Mouse (Mus musculus) ES-Bruce4 (cell line): ENCODE measurements at regions not wholly inside any gene's neighbourhood (a gene's known extent, or its start where the extent isn't known, plus 50 kb on each side); places are given as distances from the start of the nearest gene placed in this dataset.

Experiments
- H3K27ac ChIP-seq: 2 replicates; pipeline ENCODE4 v1.5.1; 2012; ENCODE audit warnings: low read length, inconsistent platforms; ENCODE audit not compliant: insufficient read depth
- H3K27me3 ChIP-seq: 2 replicates; pipeline ENCODE4 v1.6.1; 2012; ENCODE audit warnings: mild to moderate bottlenecking, low read length, inconsistent platforms; ENCODE audit not compliant: control insufficient read depth, poor library complexity, insufficient read depth, severe bottlenecking
- H3K36me3 ChIP-seq: 2 replicates; pipeline ENCODE4 v1.6.1; 2012; ENCODE audit warnings: inconsistent platforms, mild to moderate bottlenecking, low read length, moderate library complexity; ENCODE audit not compliant: control insufficient read depth, poor library complexity, insufficient read depth, severe bottlenecking
- H3K4me1 ChIP-seq: one replicate; pipeline ENCODE4 v1.8.1; 2011; ENCODE audit warnings: low read length; ENCODE audit not compliant: control insufficient read depth, insufficient read depth
- H3K4me3 ChIP-seq: 2 replicates; pipeline ENCODE4 v1.5.1; 2011; ENCODE audit warnings: low read depth, mild to moderate bottlenecking, low read length
- H3K9ac ChIP-seq: 2 replicates; pipeline ENCODE4 v1.6.1; 2012; ENCODE audit warnings: low read depth, mild to moderate bottlenecking, inconsistent platforms; ENCODE audit not compliant: poor library complexity, severe bottlenecking
- H3K9me3 ChIP-seq: replicated peaks from 2 replicates; pipeline ENCODE4 v1.6.1; 2012; ENCODE audit warnings: mild to moderate bottlenecking, low read length, inconsistent platforms; ENCODE audit not compliant: control insufficient read depth, poor library complexity, insufficient read depth, severe bottlenecking
- CTCF ChIP-seq: IDR thresholded peaks from one replicate; pipeline ENCODE4 v1.8.1; 2011; ENCODE audit warnings: low read depth, low read length
- EP300 ChIP-seq: IDR thresholded peaks from 2 replicates; pipeline ENCODE4 v1.6.1; 2011; ENCODE audit warnings: low read depth, low read length; ENCODE audit not compliant: insufficient read depth
- POLR2A ChIP-seq: IDR thresholded peaks from one replicate; pipeline ENCODE4 v1.8.1; 2011; ENCODE audit warnings: low read length; ENCODE audit not compliant: insufficient read depth

- no peaks in the 10 kb centered on the region for H3K9me3 ChIP-seq
- no peak overlapping the region for H3K9ac ChIP-seq
- H3K27me3 ChIP-seq, result no peaks in the 10 kb centered on the region
- no peaks in the 10 kb centered on the region for H3K4me1 ChIP-seq
- no peak overlapping the region for H3K4me3 ChIP-seq
- no peaks in the 10 kb centered on the region for H3K36me3 ChIP-seq
- no peak overlapping the region for H3K27ac ChIP-seq
- TF ChIP-seq POLR2A, result no peak
- TF ChIP-seq CTCF, result no peak
- TF ChIP-seq EP300, result no peak
Measured at GRCm38 (mm10) chr6:91592651-91593050, 76.9 kb downstream of the Lsm3 start.

GRCm38 (mm10) chr6:91598942-91599341 lies 83.2 kb downstream of the Lsm3 start:
- no peak overlapping the region for H3K4me3 ChIP-seq
- no peaks in the 10 kb centered on the region for H3K9me3 ChIP-seq
- no peaks in the 10 kb centered on the region for H3K4me1 ChIP-seq
- no peak overlapping the region for H3K27ac ChIP-seq
- H3K9ac ChIP-seq, result no peak overlapping the region
- H3K36me3 ChIP-seq, result no peaks in the 10 kb centered on the region
- TF ChIP-seq CTCF, result no peak
- TF ChIP-seq POLR2A, result no peak
- no peak for TF ChIP-seq EP300
- no peaks in the 10 kb centered on the region for H3K27me3 ChIP-seq

GRCm38 (mm10) chr6:91600116-91600515 lies 83.7 kb upstream of the Slc6a6 start:
- Histone ChIP-seq H3K27me3 (no peaks in the 10 kb centered on the region), H3K4me1 (no peaks in the 10 kb centered on the region), H3K9ac (no peak overlapping the region), H3K36me3 (no peaks in the 10 kb centered on the region), H3K9me3 (no peaks in the 10 kb centered on the region), H3K27ac (no peak overlapping the region), H3K4me3 (no peak overlapping the region)
- TF ChIP-seq CTCF (no peak), EP300 (no peak), POLR2A (no peak)

- Histone ChIP-seq H3K27ac (no peak overlapping the region), H3K4me3 (no peak overlapping the region), H3K9ac (no peak overlapping the region), H3K36me3 (no peaks in the 10 kb centered on the region), H3K9me3 (no peaks in the 10 kb centered on the region), H3K4me1 (no peaks in the 10 kb centered on the region), H3K27me3 (no peaks in the 10 kb centered on the region)
- TF ChIP-seq POLR2A (no peak), EP300 (no peak), CTCF (no peak)
Measured at GRCm38 (mm10) chr6:91606634-91607215, 77.1 kb upstream of the Slc6a6 start.

- Histone ChIP-seq H3K4me1 (no peaks in the 10 kb centered on the region), H3K9ac (no peak overlapping the region), H3K36me3 (no peaks in the 10 kb centered on the region), H3K4me3 (no peak overlapping the region), H3K27ac (no peak overlapping the region), H3K9me3 (no peaks in the 10 kb centered on the region), H3K27me3 (no peaks in the 10 kb centered on the region)
- no peak for TF ChIP-seq EP300
- no peak for TF ChIP-seq CTCF
- no peak for TF ChIP-seq POLR2A
Measured at GRCm38 (mm10) chr6:91607613-91608272, 76.1 kb upstream of the Slc6a6 start.

GRCm38 (mm10) chr6:91609671-91610070 lies 74.2 kb upstream of the Slc6a6 start:
- TF ChIP-seq CTCF, result no peak
- TF ChIP-seq POLR2A, result no peak
- no peak for TF ChIP-seq EP300
- H3K4me1 ChIP-seq, result no peaks in the 10 kb centered on the region
- no peaks in the 10 kb centered on the region for H3K9me3 ChIP-seq
- no peaks in the 10 kb centered on the region for H3K27me3 ChIP-seq
- no peak overlapping the region for H3K27ac ChIP-seq
- no peak overlapping the region for H3K4me3 ChIP-seq
- no peak overlapping the region for H3K9ac ChIP-seq
- no peaks in the 10 kb centered on the region for H3K36me3 ChIP-seq
